Mouse (Mus musculus) CH12.LX (cell line): ENCODE measurements at regions not wholly inside any gene's neighbourhood (a gene's known extent, or its start where the extent isn't known, plus 50 kb on each side); places are given as distances from the start of the nearest gene placed in this dataset.

Experiments
- CHD1 ChIP-seq: IDR thresholded peaks from 2 replicates; pipeline ENCODE4 v1.6.1; 2012; ENCODE audit warnings: low read depth, low read length, improper control_type of control experiment, inconsistent platforms
- CTCF ChIP-seq, 2 experiments: IDR thresholded peaks in 1 of 2; conservative IDR thresholded peaks in 1 of 2; 2 replicates each; pipeline ENCODE4 v1.5.1; 2011 to 2012; ENCODE audit warnings: low read depth in 2 of 2, low read length in 2 of 2, improper control_type of control experiment in 1 of 2, inconsistent platforms in 1 of 2, mild to moderate bottlenecking in 1 of 2, moderate library complexity in 1 of 2
- E2F4 ChIP-seq: IDR thresholded peaks from 2 replicates; pipeline ENCODE4 v1.6.1; 2011; ENCODE audit warnings: low read depth, low read length, improper control_type of control experiment; ENCODE audit not compliant: insufficient replicate concordance
- ELF1 ChIP-seq: IDR thresholded peaks from 2 replicates; pipeline ENCODE4 v1.6.1; 2014; ENCODE audit warnings: low read depth, mild to moderate bottlenecking, inconsistent platforms, low read length, improper control_type of control experiment
- EP300 ChIP-seq: IDR thresholded peaks from 2 replicates; pipeline ENCODE4 v1.6.1; 2011; ENCODE audit warnings: low read length, improper control_type of control experiment
- JUN ChIP-seq: IDR thresholded peaks from 2 replicates; pipeline ENCODE4 v1.6.1; 2011; ENCODE audit warnings: low read depth, mild to moderate bottlenecking, low read length, improper control_type of control experiment, moderate library complexity; ENCODE audit not compliant: insufficient read depth
- MAFK ChIP-seq: IDR thresholded peaks from 2 replicates; pipeline ENCODE4 v1.6.1; 2011; ENCODE audit warnings: low read length, improper control_type of control experiment; ENCODE audit not compliant: insufficient replicate concordance
- MAX ChIP-seq: IDR thresholded peaks from 2 replicates; pipeline ENCODE4 v1.6.1; 2011; ENCODE audit warnings: low read length, improper control_type of control experiment
- MEF2A ChIP-seq: IDR thresholded peaks from 2 replicates; pipeline ENCODE4 v1.6.1; 2014; ENCODE audit warnings: low read depth, mild to moderate bottlenecking, inconsistent platforms, low read length, improper control_type of control experiment, borderline replicate concordance
- POLR2A ChIP-seq: IDR thresholded peaks from 2 replicates; pipeline ENCODE4 v1.6.1; 2011; ENCODE audit warnings: low read depth, mild to moderate bottlenecking, improper control_type of control experiment, low read length
- RCOR1 ChIP-seq: conservative IDR thresholded peaks from 2 replicates; pipeline ENCODE4 v1.6.1; 2012; ENCODE audit warnings: low read depth, mild to moderate bottlenecking, inconsistent platforms, low read length, improper control_type of control experiment
- UBTF ChIP-seq: IDR thresholded peaks from 2 replicates; pipeline ENCODE4 v1.6.1; 2012; ENCODE audit warnings: low read depth, mild to moderate bottlenecking, inconsistent platforms, low read length, improper control_type of control experiment, moderate library complexity
- USF1 ChIP-seq: IDR thresholded peaks from 2 replicates; pipeline ENCODE4 v1.6.1; 2014; ENCODE audit warnings: low read depth, mild to moderate bottlenecking, inconsistent platforms, low read length, improper control_type of control experiment
- USF2 ChIP-seq: conservative IDR thresholded peaks from 2 replicates; pipeline ENCODE4 v1.6.1; 2011; ENCODE audit warnings: low read depth, low read length, improper control_type of control experiment

DNA sequence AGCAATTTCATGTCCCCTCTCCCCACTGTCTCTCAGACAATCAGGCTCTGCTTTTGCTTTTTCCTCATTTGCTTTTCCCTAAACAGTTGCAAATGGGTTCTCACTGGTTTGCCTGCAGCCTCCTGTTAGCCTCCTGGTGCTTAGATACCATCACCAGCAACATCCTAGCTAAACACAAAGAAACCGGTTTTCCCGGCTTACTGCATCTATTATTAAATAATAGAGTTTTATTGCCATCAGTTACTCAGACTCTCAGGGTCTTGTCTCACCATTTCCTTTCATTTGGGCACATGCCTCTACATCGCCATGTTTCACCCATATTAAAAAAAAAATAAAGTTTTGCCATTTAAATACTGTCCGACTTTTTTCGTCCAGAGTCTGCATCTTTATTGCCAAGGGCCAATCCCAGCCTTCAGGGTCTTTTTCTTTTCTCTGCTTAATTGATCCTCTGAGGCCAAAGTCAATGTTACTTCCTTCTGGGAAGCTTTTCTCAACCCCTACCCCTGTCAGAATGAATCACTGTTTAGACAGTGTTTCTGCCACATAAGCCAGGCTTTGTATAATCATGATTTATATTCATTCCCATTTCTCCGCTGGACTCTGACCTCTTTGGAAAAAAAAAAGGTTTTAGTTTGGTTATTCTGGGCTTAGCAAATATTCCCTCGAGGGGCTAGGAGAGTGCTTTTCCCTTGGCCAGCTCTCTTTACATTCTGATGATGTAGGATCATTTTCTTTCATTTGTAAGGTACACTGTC, 187.4 kb downstream of the Btg1 start:
- no peak for TF ChIP-seq RCOR1
- no peak for TF ChIP-seq MAX
- no peak for TF ChIP-seq USF1
- no peak for TF ChIP-seq E2F4
- no peak for TF ChIP-seq CHD1
- no peak for TF ChIP-seq JUN
- TF ChIP-seq POLR2A = no peak
- TF ChIP-seq MAFK = no peak
- TF ChIP-seq ELF1 = no peak
- TF ChIP-seq CTCF (conservative IDR thresholded peaks at IDR 0.05 in 1 of 2, IDR thresholded peaks at IDR 0.05 in 1 of 2; ENCODE audit: low read depth in 2 of 2, low read length in 2 of 2) = no peak
- no peak for TF ChIP-seq MEF2A
- no peak for TF ChIP-seq EP300
- no peak for TF ChIP-seq UBTF
- no peak for TF ChIP-seq USF2
